Mouse (Mus musculus): ENCODE measurements around the gene Gm10638. TPM values are rescaled to one million over a fixed set of nuclear protein-coding genes. Genes with fewer than 3 reads are reported as not detected.

Gm10638 gene
- 1 to 10 TPM; 1.8 to 4.4 (median 3.0) TPM for total RNA-seq (2022)

DNA sequence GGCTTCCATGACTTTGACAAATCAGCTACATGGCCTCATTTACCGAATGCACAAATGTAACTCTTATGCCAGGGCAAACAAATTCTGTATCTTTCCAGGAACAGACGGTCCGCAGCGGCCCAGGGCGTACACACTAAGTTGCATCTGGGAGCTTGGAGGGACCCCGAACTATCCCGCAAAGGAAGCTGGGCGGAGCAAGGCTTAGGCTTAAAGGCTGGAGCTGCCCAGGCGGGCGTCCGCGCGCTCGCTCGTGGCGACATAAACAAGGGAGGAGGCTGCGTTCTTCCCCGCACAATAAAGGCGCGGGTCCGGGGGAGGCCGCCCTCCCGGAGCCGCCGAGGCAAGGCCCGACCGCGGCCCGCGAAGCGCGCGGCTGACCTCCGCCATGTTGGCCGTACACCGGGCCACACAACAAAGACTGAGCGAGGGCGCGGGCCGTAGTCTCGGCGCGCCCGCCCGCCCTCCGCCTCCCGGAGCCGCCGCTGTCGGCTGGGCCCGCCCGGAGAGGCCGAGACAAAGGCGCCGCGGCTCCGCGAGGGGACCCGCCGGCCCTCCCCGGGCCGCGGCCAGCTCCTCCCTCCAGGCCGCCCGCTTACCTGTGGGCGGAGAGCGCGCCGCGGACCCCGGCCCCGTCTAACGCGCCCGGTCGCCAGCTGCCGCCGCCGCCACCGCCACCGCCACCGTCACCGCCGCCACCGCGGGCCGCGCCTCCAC, at the start of gene Gm10638, which contains the start of gene Siah1a:
Gene Gm10638, plus strand, starts transcription at position 479 of the 714 bp plus-strand sequence.
Gene Siah1a, minus strand, starts transcription at position 714 of the 714 bp plus-strand sequence.
- peak; percentile 59 for DNase-seq (ENCODE audit: low spot score)

DNA sequence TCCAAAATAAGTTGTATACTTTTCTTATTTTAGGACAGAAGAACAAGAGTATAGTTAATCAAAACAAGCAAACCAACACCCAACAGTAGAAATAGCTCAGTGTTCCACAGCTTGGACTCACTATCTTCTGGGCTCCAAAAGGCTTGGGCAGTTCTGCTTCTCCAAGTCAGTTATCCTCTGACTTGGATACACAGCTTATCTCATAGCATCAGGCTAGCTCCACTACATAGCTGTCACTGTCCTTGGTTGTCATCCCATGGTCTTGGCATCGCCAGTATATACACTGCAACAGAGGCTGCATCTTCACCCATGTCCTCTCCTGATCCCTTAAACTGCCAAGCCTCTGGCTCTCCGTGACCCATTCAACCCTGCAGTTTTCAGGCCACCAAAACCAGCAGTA, 49.8 kb upstream of the Gm10638 start:
- DNase-seq (ENCODE audit: low spot score) = no peak

DNA sequence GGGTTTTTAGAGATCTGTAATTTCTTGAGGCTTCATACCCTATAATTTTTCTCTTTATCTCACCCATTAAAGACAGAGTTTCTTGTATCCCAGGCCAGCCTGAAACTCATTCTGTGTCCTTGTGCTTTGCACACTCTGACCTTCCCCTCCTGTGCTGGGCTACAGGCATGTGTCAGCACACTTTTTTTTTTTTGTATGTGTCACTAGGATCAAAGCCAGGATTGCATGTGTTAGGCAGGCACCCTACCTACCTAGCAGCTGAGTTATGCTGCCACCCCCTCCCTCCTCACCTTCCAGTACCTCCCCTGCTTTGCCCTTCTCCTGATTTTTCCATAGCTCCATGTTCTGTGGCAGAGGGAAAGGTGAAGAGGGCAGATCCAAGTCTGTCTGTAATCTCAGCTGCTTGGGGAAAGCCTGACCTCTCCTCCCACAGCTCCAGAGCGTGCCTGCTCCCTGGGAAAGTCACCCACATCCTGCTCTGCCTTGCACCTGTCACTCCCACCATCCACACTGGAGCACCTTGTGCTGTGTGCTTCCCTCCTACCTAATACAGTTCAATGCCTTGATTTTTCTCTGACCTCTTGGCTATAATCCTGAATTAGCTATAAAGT, 46.6 kb upstream of the Gm10638 start:
- no peak for DNase-seq (ENCODE audit: low spot score)

DNA sequence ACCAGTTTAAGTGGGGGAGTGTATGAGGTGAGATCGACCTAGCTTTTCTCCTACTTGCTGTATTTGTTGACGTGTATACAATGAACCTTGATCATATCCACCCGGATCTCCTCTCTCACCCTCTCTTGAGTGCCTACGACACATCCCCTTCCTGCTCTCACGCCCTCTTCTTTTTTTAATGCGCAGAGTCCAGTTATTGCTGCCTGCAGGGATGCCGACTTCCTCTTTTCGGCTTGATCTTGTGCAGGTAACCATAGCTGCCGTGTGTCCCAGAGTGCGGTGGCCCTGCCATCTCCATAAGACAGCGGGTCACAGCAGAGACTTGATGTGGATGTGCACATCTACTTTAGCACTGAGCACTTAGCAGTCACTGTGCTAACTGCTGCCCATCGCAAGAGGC, 46.0 kb upstream of the Gm10638 start:
- DNase-seq (ENCODE audit: low spot score) = no peak

DNA sequence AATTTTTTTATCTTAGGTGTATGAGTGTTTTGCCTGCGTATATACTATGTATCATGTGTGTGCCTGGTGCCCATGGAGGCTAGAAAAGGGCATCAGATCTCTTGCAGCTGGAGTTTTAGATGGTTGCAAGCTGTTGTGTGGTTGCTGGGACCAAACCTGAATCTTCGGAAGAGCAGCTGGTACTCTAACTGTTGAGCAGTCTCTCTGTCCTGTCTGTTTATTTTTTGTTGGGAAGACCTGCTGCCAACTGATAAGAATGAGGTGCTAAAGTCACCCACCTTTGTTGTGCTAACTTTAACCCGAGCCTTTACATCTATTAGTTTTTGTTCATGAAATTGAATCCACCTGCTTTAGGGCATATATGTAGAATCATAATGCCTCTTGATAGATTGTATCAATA, 43.0 kb upstream of the Gm10638 start:
- DNase-seq (ENCODE audit: low spot score) = no peak

DNA sequence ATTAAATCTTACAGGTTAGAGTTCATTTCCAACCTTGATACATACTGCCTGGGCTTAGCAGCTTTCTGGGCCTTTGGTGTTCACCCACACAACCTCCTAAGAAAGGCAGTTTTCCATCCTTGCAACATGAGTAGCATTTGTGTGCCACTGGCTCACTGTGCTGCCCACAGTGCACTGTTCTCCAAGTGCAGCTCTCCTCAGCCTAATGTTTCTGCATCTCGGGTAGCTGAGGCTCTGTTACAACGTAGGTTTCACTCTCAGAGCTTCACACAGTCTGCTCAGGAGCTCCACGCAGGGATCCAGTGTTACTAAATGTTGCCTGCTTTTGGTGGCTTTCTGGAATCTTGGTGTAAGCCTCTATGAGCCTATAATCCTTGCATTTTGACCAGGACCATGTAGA, 40.2 kb upstream of the Gm10638 start:
- no peak for DNase-seq (ENCODE audit: low spot score)

DNA sequence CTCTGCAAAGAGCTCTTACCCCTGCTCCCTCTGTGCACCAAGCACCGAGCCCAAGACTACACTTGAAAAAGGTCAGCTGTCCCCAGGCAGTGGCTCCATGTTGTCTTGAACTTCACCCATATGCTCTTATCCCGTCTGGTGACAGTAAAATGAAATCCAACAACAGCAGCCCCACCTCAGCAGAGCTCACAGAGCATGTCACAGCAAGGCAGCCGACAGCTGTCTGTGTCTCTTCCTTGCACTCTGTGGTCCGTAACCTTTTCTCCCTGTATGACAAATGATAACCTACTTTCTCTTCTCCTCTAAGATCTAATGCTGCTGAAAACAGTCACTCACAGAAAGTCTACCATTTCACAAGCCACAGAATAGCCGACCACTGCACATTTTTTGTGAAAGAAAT, 38.7 kb upstream of the Gm10638 start:
- DNase-seq (ENCODE audit: low spot score) = no peak

DNA sequence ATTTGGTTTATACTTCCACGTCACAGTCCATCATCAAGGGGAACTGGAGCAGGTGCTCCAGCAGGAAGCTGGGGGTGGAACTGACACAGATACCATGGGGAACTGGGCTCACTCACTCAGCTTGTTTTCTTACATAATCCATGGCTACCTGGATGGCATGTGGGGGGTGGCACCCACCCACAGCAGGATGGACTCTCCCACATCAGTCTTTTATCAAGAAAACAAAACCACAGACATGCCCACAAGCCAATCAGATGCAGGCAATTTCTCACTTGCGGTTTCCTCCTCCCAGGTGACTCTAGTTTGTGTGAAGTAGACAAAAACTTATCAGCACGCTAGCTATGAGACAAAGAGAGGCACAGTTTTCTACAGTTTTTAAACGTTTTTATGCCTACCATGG, 37.6 kb upstream of the Gm10638 start:
- no peak for DNase-seq (ENCODE audit: low spot score)

DNA sequence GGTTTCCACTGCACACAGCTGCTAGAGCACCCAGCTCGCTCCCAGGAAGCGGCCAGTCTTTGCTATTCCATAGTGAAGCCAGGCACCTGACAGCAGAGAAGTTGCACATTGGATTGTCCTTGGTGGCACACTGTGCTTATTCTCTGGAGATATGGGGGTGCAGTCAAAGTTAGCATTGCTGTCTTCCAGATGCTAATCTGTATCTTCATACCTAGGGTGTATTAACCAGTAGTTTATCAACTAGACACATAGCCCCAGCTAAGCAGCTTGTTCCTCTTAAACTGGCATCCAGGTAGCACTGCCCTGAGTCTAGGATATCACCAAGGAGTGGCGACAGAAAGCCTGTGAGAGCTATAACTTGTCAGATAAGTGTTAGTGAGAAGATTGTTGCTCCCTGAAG, 32.9 kb upstream of the Gm10638 start:
- DNase-seq (ENCODE audit: low spot score) = no peak

DNA sequence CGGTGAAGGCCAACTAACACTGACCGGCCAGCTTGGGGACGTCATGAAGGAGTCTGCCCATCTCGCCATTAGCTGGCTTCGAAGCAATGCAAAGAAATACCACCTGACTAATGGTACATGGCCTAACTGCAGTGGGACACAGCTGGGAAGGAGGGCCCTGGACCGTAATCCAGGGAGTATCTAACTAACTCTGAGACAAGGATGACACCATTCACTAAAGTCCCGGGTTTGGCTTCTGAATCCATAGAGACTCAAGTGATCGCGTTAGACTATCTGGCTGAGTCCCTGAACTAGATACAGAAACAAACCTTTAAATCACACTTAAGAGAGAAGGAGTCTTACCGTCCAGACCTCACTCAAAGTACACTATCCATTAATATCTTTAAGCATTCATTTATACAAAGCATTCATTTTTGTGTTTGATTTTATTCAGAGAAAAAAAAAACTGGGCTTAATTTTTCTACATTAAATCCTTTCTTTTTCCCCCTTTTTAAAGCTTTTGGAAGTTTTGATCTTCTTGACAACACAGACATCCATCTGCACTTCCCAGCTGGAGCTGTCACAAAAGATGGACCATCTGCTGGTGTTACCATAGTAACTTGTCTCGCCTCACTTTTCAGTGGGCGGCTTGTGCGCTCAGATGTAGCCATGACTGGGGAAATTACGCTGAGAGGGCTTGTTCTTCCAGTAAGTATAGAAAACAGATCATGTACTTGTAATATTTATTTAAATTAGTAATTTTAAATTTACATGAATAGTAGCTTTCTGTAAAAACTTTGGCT, 31.9 kb upstream of the Gm10638 start:
- no peak for DNase-seq (ENCODE audit: low spot score)

DNA sequence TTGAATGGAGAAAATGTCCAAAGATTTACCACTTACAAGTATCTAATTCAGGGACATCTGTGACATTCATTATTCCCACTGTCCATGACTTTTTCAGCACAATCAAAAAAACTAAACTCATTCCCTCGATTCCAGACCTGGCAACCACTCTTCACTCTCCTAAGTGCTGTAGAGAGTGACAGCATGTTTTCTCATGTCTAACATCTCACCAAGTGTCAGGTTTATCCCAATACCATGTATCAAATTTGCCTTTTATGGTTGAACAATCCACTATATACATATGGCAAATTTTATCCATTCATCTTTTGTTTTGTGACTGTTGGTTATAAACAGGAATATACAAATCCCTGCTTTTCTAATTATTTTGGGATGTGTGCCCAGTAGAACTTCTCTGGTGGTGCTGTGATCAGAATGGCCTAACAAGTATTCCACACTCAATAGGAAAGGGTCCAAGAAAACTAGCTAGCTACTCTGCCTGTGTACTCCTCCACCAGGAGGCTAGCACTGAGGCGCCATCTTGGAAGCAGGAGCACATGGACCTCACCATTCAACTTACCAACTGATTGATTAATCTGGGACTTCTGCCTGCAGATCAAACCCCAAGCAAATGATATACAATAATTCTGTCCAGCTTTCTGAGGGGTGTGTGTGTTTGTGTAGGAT, 27.0 kb upstream of the Gm10638 start:
- DNase-seq (ENCODE audit: low spot score) = no peak

DNA sequence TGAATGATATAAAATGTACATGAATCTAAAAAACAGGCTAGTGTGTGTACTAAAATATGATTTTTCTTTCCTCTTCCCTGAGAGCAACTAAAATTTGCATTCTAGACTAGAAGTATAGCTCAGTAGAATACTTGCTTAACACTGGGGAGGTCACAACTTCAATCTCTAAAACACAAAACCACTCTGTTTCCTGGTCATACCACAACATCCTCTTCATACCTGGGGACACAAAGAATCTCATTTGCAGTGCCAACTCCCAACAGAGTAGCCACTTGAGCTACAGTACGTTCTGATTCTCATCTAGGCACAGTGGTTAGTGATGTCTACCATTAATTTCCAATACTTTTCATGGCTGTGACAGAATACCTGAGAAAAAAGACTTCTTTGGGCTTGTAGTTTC, 26.1 kb upstream of the Gm10638 start:
- no peak for DNase-seq (ENCODE audit: low spot score)

DNA sequence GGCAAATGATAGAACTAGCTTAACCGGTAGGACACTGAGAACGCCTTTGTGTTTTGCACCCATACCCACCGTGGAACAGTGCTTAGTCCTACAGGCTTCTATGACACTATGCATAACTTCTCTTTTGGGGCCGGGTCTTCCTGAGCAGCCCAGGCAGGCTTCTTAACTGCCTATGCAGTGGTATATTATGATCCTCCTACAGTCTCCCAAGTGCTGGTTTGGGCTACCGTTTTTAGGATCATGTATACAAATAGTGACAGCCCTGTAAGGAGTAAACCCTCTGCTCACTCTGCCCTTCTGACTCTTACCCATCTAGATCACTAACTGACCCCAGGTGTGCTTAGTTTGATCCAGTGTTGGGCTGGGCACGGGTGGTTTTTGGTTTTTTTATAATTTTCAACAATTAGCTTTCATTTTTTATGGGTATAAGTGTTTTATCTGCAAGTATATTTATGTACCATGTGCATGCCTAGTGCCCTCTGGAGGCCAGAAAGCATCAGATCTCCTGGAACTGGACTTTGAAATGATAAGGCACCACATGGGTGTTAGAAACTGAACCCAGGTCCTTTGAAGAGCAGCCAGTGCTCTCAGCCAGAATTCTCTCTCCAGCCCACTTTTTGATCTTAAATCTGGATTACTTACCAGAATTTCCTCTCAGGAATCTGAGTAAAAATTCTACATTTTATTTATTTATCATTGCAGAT, 24.6 kb upstream of the Gm10638 start:
- no peak for DNase-seq (ENCODE audit: low spot score)

DNA sequence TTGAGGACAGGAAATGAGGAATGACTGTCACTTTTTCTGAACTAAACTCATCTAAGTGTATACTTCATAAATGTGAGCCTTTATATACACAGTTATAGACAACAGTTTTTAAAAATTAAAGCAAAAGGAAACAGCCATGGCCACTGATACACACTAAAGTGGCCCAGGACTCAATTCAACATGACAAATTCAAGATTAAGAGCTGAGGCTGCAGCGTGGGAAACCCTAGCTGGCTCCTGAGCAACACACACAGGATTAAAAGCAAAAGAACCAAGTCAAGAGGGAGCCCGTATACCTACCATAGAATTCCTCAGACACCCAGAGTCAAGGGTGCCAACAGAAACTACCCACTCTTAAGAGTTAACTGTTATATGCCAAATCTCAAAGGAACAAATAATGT, 24.0 kb upstream of the Gm10638 start:
- no peak for DNase-seq (ENCODE audit: low spot score)

DNA sequence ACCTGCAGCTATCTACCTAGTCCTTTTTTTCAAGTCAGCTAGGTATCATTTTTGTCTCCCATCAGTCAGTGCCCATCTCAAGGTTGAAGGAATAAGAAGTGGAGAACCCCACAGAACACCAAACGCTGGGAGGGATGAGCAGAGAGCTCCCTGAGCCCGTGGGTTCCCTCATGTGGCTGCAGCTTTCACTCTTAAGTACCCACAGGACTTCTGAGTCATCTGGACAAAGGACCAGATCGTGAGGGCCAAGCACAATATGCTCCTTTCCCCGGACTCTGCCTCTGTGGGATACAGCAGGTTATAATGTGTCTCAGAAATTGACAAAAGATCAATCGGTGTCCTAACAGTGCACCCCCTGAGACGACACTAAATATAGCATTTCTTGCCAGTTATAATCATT, 18.5 kb upstream of the Gm10638 start:
- DNase-seq (ENCODE audit: low spot score) = no peak

DNA sequence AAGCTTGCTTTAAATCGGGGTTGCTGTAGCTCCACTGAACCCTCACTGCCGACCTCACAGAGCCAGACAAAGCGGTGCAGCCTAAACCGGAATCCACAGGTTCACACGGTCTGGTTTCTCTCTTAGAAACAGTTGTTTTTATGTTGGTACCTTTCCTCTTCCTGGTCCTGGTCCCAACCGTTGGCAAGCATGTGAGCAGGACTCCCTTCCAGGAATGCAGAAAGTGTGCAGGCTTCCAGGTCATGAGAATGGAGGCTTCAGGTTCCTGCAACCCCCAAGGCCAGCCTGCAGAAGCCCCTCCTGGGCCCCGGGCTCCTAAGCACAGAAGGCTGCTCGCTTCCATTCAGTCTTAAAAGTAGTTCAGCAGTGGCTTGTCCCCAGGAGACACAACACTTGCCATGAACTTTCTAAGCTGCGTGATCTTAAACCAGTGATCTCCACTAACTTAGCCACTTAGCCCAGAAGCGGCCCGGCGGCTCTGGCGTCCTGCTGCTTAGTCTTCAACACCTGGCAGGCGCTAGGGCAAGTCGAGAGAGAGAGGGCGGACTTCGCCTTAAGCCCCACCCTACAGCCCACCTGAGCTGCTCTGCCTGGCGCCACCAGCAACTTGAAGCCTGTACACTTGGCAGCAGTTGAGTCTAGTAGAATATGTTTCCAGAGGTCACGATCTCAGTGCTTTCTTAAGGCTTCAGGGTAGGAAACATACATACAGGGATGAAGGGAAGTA, 17.1 kb upstream of the Gm10638 start:
- no peak for DNase-seq (ENCODE audit: low spot score)

DNA sequence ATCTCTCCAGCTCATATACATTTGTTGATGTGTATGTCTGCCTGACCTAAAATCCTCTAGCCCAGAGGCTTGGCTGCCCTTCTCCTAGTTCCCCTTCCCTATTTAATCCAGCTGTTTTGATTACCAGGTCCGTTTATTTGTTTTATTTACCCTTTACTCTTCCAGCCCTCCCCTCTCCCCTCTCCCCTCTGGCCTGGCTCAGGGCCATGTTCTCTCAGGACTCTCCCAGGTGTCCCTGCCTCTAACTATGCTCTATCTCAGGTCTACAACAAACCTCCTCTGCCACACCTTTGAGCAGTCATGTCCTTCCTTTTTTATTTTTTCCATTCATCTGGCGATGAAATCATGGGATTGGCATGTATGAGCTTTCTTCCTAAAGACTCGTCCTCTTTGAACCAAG, 15.2 kb upstream of the Gm10638 start:
- DNase-seq (ENCODE audit: low spot score) = no peak

DNA sequence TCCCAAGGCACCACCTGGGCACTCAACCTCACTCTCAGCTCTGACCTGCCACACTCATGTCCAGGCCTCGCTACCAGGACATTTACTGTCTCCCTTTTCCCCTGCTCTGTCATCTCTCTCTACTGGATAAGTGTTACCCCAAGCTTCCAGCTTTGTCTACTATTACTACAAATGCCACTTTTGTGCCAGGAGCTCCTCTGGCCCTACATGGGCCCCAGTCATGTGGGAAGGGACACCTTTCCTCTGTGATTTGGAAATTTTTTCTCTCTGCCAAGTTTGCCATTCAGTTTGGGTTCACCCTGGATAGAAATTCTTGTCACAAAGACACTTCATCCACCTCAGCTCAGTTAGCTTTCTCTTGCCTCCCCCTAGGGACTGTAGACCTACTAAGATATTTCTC, 14.6 kb upstream of the Gm10638 start:
- no peak for DNase-seq (ENCODE audit: low spot score)

DNA sequence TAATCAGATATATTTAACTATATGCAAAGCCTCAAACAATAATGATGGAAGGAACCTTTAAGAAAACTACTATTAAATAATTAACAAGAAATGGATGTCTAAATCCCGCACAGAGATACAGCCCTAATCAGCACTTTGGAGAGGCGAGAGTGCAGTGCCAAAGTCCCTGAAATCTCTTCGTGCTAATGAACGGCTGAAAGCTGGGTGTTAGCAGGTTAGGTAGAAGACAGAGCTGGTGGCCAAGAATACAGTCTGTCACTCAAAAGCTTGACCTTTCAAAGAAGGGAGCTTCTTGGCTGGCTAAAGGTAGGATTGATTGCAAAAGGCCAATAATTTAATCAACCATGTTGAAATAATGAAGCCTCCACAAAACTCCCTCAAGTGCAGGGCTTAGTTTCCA, 11.3 kb upstream of the Gm10638 start:
- DNase-seq (ENCODE audit: low spot score) = no peak

DNA sequence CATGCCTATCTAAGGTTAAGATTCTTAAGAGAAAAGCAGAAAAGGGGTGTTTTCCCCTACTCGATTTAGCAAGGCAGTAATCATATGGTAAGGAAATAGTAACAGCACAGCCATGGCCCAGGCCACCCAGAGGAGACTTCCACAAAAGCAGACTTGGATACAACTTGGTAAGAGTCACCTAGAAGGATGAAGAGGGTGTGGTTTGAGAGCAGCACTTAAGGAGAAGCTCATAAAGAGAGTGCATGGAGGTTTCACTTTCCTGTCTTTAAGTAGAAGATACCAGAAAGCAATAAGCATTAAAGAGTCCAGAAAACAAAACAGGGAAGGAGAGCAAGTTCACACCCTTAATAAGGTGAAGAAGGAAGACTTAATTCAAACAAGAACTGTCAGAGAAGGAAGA, 10.5 kb upstream of the Gm10638 start:
- DNase-seq (ENCODE audit: low spot score) = no peak
